Mouse (Mus musculus) liver, embryonic 16.5 days (tissue): Measurements from ENCODE around the gene Siah3. TPM values are rescaled to one million over a fixed set of nuclear protein-coding genes. Genes with fewer than 3 reads are reported as not detected.

Experiments used
- ATAC-seq: fragments of 200-750 bp; cut with Nextera tagmentation; 2 replicates; pipeline ENCODE4 v1.8.0; 2017; ENCODE audit warnings: low read depth, mild to moderate bottlenecking, moderate number of reproducible peaks, moderate library complexity
- H3K27ac ChIP-seq: fragments of 300-500 bp; sonication (generic); 2 replicates; pipeline ENCODE4 v1.5.1; 2014; ENCODE audit warnings: mild to moderate bottlenecking, low read length
- H3K27me3 ChIP-seq: fragments of 300-500 bp; sonication (generic); 2 replicates; pipeline ENCODE4 v1.6.1; 2014; ENCODE audit warnings: low read depth, low read length, mixed read lengths; ENCODE audit not compliant: control insufficient read depth, insufficient read depth
- H3K36me3 ChIP-seq: fragments of 300-500 bp; sonication (generic); 2 replicates; pipeline ENCODE4 v1.6.1; 2014; ENCODE audit warnings: mild to moderate bottlenecking; ENCODE audit not compliant: control insufficient read depth, insufficient read depth
- H3K4me1 ChIP-seq: fragments of 300-500 bp; sonication (generic); 2 replicates; pipeline ENCODE4 v1.6.1; 2014; ENCODE audit warnings: low read depth, low read length, mixed read lengths; ENCODE audit not compliant: control insufficient read depth
- H3K4me2 ChIP-seq: fragments of 300-500 bp; sonication (generic); 2 replicates; pipeline ENCODE4 v1.6.1; 2014; ENCODE audit warnings: low read depth, low read length, mixed read lengths
- H3K4me3 ChIP-seq: fragments of 300-500 bp; sonication (generic); 2 replicates; pipeline ENCODE4 v1.5.1; 2014; ENCODE audit warnings: low read depth, mild to moderate bottlenecking, low read length
- H3K9ac ChIP-seq: fragments of 300-500 bp; sonication (generic); 2 replicates; pipeline ENCODE4 v1.6.1; 2014; ENCODE audit warnings: low read depth, low read length
- H3K9me3 ChIP-seq: fragments of 300-500 bp; sonication (generic); replicated peaks from 2 replicates; pipeline ENCODE4 v1.6.1; 2016; ENCODE audit warnings: low read length; ENCODE audit not compliant: control insufficient read depth
- whole genome bisulfite sequencing: fragments of 180-500 bp; shearing (Covaris S2); extraction: QIAGEN DNeasy Blood & Tissue Kit; methylation state at CpG from one replicate; pipeline ENCODE4 v1.1.7; 2014; ENCODE audit not compliant: insufficient replicate concordance; 5-methylcytosine and 5-hydroxymethylcytosine counted together
- polyA plus RNA-seq: library from polyadenylated mRNA; unstranded; fragments of >200 nt; fragmentation: Nextera tagmentation; extraction: Ambion mirVana; gene quantifications from 2 replicates; pipeline ENCODE4 v1.2.1, GENCODE M21; 2015

Gene Siah3
- polyA plus RNA-seq, 1 experiment from 2014 or later, result 0.07 TPM

- 65% methylated on average over 15 of the region's 15 CpGs for WGBS
- Histone ChIP-seq H3K27ac (no peak overlapping the region), H3K27me3 (no peaks in the 10 kb centered on the region), H3K4me1 (no peaks in the 10 kb centered on the region), H3K9ac (no peak overlapping the region), H3K9me3 (no peaks in the 10 kb centered on the region), H3K4me2 (no peak overlapping the region), H3K36me3 (no peaks in the 10 kb centered on the region), H3K4me3 (no peak overlapping the region)
- ATAC-seq, result no peak
Measured at GRCm38 (mm10) chr14:75482231-75483175, 26.7 kb downstream of the Siah3 start.

DNA sequence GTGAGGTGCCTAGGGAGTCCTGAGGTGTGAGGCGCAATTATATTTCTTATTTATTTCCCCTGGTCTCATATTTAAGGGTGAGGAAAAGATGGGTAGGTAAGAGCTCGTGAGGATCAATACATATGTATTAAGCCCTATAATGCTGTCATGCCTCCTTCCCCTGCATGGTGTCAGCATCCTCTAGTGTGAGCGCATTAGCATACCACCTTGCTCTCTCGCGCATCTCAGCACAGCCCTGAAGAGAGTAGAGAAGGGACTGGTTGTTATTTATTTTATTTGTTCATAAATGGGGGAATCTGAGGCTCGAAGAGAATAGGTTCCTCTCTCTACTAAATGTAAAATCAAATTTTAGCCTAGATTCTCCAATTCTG is 27.4 kb downstream of the Siah3 start:
- Histone ChIP-seq H3K9ac (no peak overlapping the region), H3K27me3 (no peaks in the 10 kb centered on the region)

GRCm38 (mm10) chr14:75487932-75488331 is 32.1 kb downstream of the Siah3 start:
- H3K27me3 ChIP-seq, result no peaks in the 10 kb centered on the region
- H3K4me1 ChIP-seq, result no peaks in the 10 kb centered on the region
- no peaks in the 10 kb centered on the region for H3K9me3 ChIP-seq
- no peaks in the 10 kb centered on the region for H3K36me3 ChIP-seq
- no peak for ATAC-seq
- 64% methylated on average over 7 of the region's 7 CpGs for WGBS
- H3K27ac ChIP-seq, result no peak overlapping the region
- no peak overlapping the region for H3K4me3 ChIP-seq
- no peak overlapping the region for H3K4me2 ChIP-seq
- no peak overlapping the region for H3K9ac ChIP-seq

More for the DNA sequence above, 27.4 kb downstream of the Siah3 start:
- no peak for ATAC-seq
- Histone ChIP-seq H3K36me3 (no peaks in the 10 kb centered on the region), H3K4me1 (no peaks in the 10 kb centered on the region), H3K9me3 (no peaks in the 10 kb centered on the region), H3K4me2 (no peak overlapping the region), H3K27ac (no peak overlapping the region), H3K4me3 (no peak overlapping the region)
- WGBS, result 74% methylated on average over 6 of the region's 6 CpGs

DNA sequence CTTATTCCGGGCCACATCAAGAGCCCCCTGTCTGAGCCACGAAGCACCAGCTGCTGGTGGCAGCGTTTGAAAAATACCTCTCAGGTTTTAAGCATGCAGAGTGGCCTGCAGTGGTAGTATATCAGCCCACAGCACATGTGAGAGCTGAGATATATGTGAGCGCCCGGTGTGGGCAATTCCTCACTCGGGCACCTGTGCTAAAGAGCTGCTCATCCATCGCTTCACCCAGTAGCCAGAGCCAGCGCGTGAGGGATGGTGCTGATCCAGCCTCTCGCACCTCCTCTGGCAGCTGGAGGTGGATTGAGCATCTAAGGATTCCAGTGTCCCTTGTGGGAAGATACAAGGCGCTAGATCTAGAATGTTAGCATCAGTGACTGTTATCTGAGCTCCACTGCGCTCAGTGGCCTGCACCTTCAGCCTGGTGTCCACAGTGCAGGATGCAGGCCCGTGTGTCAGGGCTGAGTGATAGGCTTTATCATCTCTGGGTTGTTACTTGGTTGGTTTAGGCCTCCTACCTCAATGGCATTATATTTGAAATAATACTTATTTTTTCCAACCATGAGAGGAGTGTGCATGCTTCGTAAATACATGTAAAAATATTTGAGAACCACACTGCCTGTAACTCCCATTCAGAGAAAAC is 37.9 kb downstream of the Siah3 start:
- Histone ChIP-seq H3K27me3 (no peaks in the 10 kb centered on the region), H3K36me3 (no peaks in the 10 kb centered on the region), H3K27ac (no peak overlapping the region), H3K4me3 (no peak overlapping the region), H3K4me2 (no peak overlapping the region), H3K4me1 (no peaks in the 10 kb centered on the region), H3K9me3 (no peaks in the 10 kb centered on the region), H3K9ac (no peak overlapping the region)
- 65% methylated on average over 14 of the region's 14 CpGs for WGBS
- no peak for ATAC-seq

GRCm38 (mm10) chr14:75494926-75495325 is 39.1 kb downstream of the Siah3 start:
- WGBS, result 62% methylated on average over 6 of the region's 6 CpGs
- no peak for ATAC-seq
- Histone ChIP-seq H3K4me1 (no peaks in the 10 kb centered on the region), H3K4me3 (no peak overlapping the region), H3K27ac (no peak overlapping the region), H3K27me3 (no peaks in the 10 kb centered on the region), H3K4me2 (no peak overlapping the region), H3K9me3 (no peaks in the 10 kb centered on the region), H3K36me3 (no peaks in the 10 kb centered on the region), H3K9ac (no peak overlapping the region)

DNA sequence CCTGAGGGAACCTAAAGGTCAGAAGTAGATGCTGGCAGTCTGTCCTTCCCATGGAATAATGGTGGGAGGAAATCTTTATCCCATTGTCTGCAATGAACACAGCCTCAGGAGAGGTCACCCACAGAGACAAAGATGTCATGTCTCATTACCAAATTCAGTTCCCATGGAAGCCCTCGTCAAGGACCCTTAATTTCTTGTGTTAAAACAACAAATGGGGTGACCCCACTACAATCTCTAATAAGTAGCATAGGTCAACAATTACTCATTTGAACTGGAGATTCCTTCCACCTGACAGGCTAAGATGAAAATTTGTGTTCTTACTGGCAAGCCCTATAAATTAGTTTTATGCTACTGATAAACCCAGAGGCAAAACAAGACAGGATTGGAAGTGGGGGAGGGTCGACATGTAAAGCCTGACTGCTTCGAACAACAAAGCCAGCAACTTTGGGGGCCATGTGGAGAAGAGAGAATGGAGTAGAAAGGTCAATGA is 45.8 kb downstream of the Siah3 start:
- Histone ChIP-seq H3K9me3 (no peaks in the 10 kb centered on the region), H3K4me2 (no peak overlapping the region), H3K4me1 (no peaks in the 10 kb centered on the region), H3K27me3 (no peaks in the 10 kb centered on the region), H3K27ac (no peak overlapping the region), H3K36me3 (no peaks in the 10 kb centered on the region), H3K9ac (no peak overlapping the region), H3K4me3 (no peak overlapping the region)
- WGBS, result 51% methylated on average over 3 of the region's 3 CpGs
- ATAC-seq, result no peak

- H3K36me3 ChIP-seq, result no peaks in the 10 kb centered on the region
- no peaks in the 10 kb centered on the region for H3K4me1 ChIP-seq
- H3K4me3 ChIP-seq, result no peak overlapping the region
- H3K9me3 ChIP-seq, result no peaks in the 10 kb centered on the region
- no peak overlapping the region for H3K4me2 ChIP-seq
- H3K27me3 ChIP-seq, result no peaks in the 10 kb centered on the region
- 64% methylated on average over 8 of the region's 8 CpGs for WGBS
- H3K27ac ChIP-seq, result no peak overlapping the region
- no peak overlapping the region for H3K9ac ChIP-seq
- no peak for ATAC-seq
Measured at GRCm38 (mm10) chr14:75502446-75502845, 46.7 kb downstream of the Siah3 start.

GRCm38 (mm10) chr14:75504255-75504654 is 48.5 kb downstream of the Siah3 start:
- H3K4me3 ChIP-seq, result no peak overlapping the region
- H3K27ac ChIP-seq, result no peak overlapping the region
- H3K4me1 ChIP-seq, result no peaks in the 10 kb centered on the region
- no peaks in the 10 kb centered on the region for H3K27me3 ChIP-seq
- 42% methylated on average over 2 of the region's 2 CpGs for WGBS
- H3K9me3 ChIP-seq, result no peaks in the 10 kb centered on the region
- no peaks in the 10 kb centered on the region for H3K36me3 ChIP-seq
- H3K4me2 ChIP-seq, result no peak overlapping the region
- ATAC-seq, result no peak
- H3K9ac ChIP-seq, result no peak overlapping the region
